Comparison of ENCODE assay signal across 17 mouse cellular contexts in the genomic region with DNA sequence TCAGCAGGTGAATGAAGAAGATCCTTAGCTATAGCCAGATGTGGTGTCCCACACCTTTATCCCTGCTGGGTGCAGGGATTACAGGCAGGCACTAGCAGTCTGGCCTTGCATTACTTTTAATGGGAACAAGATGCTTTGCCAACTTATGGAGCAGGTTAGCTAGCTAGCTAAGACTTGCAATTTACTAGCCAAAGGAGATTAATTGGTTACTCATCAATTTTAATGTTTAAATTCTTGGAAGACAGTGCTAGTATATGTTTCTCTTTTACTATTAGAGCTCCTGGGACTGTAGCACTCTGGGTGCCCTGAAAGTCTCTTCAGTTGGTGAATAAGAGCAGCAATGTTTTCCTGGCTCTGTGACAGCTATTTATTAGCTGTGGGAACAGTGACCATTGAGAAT.
"Had no signal": no experiment of that assay in that cellular context is flagged by ENCODE, and none has a peak within 500 bp of the region (broad histone marks: within the 10 kb centered on the region; RNA-seq: fewer than 3 reads in every experiment).

No protein-coding gene starts in this region.

- H3K9ac ChIP-seq: lung, embryonic 15.5 days; midbrain, embryonic 13.5 days; midbrain, embryonic 15.5 days; neural tube, embryonic 12.5 days; stomach, embryonic 15.5 days had no signal

- H3K9me3 ChIP-seq: lung, embryonic 15.5 days; megakaryocyte, embryonic 14.5 days; midbrain, embryonic 13.5 days; midbrain, embryonic 15.5 days; neural tube, embryonic 12.5 days; stomach, embryonic 15.5 days had no signal

- H3K27me3 ChIP-seq: lung, embryonic 15.5 days; megakaryocyte, embryonic 14.5 days; midbrain, embryonic 13.5 days; midbrain, embryonic 15.5 days; neural tube, embryonic 12.5 days; stomach, embryonic 15.5 days had no signal

- DNase-seq: lung, adult 2 months; lung, postnatal 14 days; lung, postnatal 36 days; right cerebral cortex, postnatal 14 days; thymus, adult 2 months; thymus, postnatal 25 days; thymus, postnatal 4 days had no signal

- H3K4me2 ChIP-seq: lung, embryonic 15.5 days; midbrain, embryonic 11.5 days; midbrain, embryonic 13.5 days; midbrain, embryonic 15.5 days; neural tube, embryonic 12.5 days; stomach, embryonic 15.5 days had no signal

- H3K4me3 ChIP-seq: lung, embryonic 15.5 days; megakaryocyte, embryonic 14.5 days; midbrain, embryonic 13.5 days; midbrain, embryonic 15.5 days; neural tube, embryonic 12.5 days; stomach, embryonic 15.5 days had no signal

- H3K27ac ChIP-seq: lung, embryonic 15.5 days; macrophage; midbrain, embryonic 13.5 days; midbrain, embryonic 15.5 days; neural tube, embryonic 12.5 days; stomach, embryonic 15.5 days; stomach, postnatal 0 days had no signal

- ATAC-seq: lung, postnatal 0 days; midbrain, embryonic 13.5 days; midbrain, embryonic 15.5 days had no signal
